Comparison of ENCODE assay signal across 24 mouse cellular contexts in the genomic region with DNA sequence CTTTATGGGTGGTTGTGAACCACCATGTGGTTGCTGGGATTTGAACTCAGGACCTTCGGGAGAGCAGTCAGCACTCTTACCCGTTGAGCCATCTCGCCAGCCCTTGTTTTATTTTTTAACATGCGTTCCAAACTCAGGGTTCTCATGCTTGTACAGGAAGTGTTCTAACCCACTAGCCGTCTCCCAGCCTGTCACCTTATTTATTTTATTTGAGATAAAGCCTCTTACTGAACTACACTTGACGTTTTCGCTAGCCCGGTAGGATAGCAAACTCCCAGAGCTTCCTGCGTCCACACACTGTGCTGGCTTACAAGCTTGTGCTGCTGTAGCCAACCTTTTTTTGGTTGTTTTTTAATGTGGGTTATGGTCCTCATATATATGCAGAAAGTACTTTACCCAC. TPM values are rescaled to one million over a fixed set of nuclear protein-coding genes. Genes with fewer than 3 reads are reported as not detected.
DNase-seq lines count a peak whose midpoint lies in the region; ATAC-seq and TF ChIP-seq lines count a peak whose summit lies in the region.
"Had no signal": no experiment of that assay in that cellular context is flagged by ENCODE, and none has a peak within 500 bp of the region (broad histone marks: within the 10 kb centered on the region; RNA-seq: fewer than 3 reads in every experiment).

No protein-coding gene starts in this region.

- DNase-seq in gastrocnemius, adult 2 months: no peak
- DNase-seq in gastrocnemius, adult 18-20 months (ENCODE audit: low spot score): no peak
- DNase-seq in lung, embryonic 14.5 days: peak; percentile 28
- no peak for DNase-seq in lung, postnatal 4 days
- peak; percentile 53 for DNase-seq in lung, postnatal 0 days (ENCODE audit: low spot score)
- DNase-seq in lung, adult 2 months: no peak
- no peak for DNase-seq in Patski (ENCODE audit: low read depth, low spot score)
- DNase-seq: adrenal gland, adult 8-10 months; adrenal gland, postnatal 14 days; adrenal gland, postnatal 36 days; B cell, adult 2 months; cerebellum, adult 11-12 months; cerebellum, adult 2 months; cerebellum, adult 9-10 months; cerebellum, postnatal 10 days; cerebellum, postnatal 25 days had no signal

- no peaks in the 10 kb centered on the region for H3K27me3 ChIP-seq in lung, embryonic 14.5 days (ENCODE audit: insufficient read depth, low read length)
- H3K27me3 ChIP-seq in lung, postnatal 0 days (replicated peaks; ENCODE audit: insufficient read depth, low read length): no peaks in the 10 kb centered on the region
- no peaks in the 10 kb centered on the region for H3K27me3 ChIP-seq in Patski
- no peaks in the 10 kb centered on the region for H3K27me3 ChIP-seq in midbrain, embryonic 13.5 days
- H3K27me3 ChIP-seq: CH12.LX; embryonic facial prominence, embryonic 12.5 days; forebrain, embryonic 13.5 days; forebrain, embryonic 15.5 days had no signal

- WGBS in lung, embryonic 14.5 days: 21% methylated on average over 9 of the region's 9 CpGs
- 26% methylated on average over 9 of the region's 9 CpGs for WGBS in lung, postnatal 0 days
- 47% methylated on average over 9 of the region's 9 CpGs for WGBS in lung, adult 2 months
- 87% methylated on average over 9 of the region's 9 CpGs for WGBS in midbrain, embryonic 13.5 days

- no peaks in the 10 kb centered on the region for H3K4me1 ChIP-seq in lung, embryonic 14.5 days (ENCODE audit: insufficient read depth)
- H3K4me1 ChIP-seq in lung, postnatal 0 days (ENCODE audit: insufficient read depth, low read depth, low read length): no peaks in the 10 kb centered on the region
- peaks cover 2% of the 10 kb centered on the region; the same call in 1 of the 2 replicates for H3K4me1 ChIP-seq in lung, adult 2 months (ENCODE audit: control insufficient read depth, insufficient read depth, low read length)
- H3K4me1 ChIP-seq in midbrain, embryonic 13.5 days (replicated peaks): 0 out of 2 replicates have a peak, but pooled peaks cover 2% of the 10 kb centered on the region
- H3K4me1 ChIP-seq: embryonic facial prominence, embryonic 10.5 days had no signal

- POLR2A ChIA-PET in Patski (lab: Charles Lee): no interaction called here

- no peak overlapping the region for H3K27ac ChIP-seq in gastrocnemius, adult 2 months
- H3K27ac ChIP-seq in lung, embryonic 14.5 days (ENCODE audit: low read depth): no peak overlapping the region
- H3K27ac ChIP-seq in lung, postnatal 0 days (ENCODE audit: low read length): no peak overlapping the region
- H3K27ac ChIP-seq in midbrain, embryonic 13.5 days: no peak overlapping the region
- H3K27ac ChIP-seq: embryonic facial prominence, embryonic 10.5 days; embryonic facial prominence, embryonic 12.5 days; forebrain, embryonic 13.5 days; forebrain, embryonic 15.5 days had no signal

- 0 out of 2 replicates have a peak, but pooled peaks have one; percentile 2 for TF ChIP-seq CTCF in gastrocnemius, adult 2 months (IDR thresholded peaks at IDR 0.05)
- TF ChIP-seq CTCF in lung, embryonic 14.5 days (IDR thresholded peaks at IDR 0.05; ENCODE audit: low read depth): no peak
- no peak for TF ChIP-seq CTCF in lung, postnatal 0 days (IDR thresholded peaks at IDR 0.05)
- TF ChIP-seq CTCF in lung, adult 2 months (IDR thresholded peaks at IDR 0.05; ENCODE audit: insufficient read depth, low read length): no peak
- TF ChIP-seq CTCF in Patski (IDR thresholded peaks at IDR 0.05): peak; percentile 41

- intact Hi-C loops in gastrocnemius, adult 2 months (cut with DNase I): no loop called here

- TF ChIP-seq EP300 in lung, postnatal 0 days (IDR thresholded peaks at IDR 0.05): no peak

- H3K9ac ChIP-seq in lung, embryonic 14.5 days: no peak overlapping the region
- no peak overlapping the region for H3K9ac ChIP-seq in lung, postnatal 0 days (replicated peaks; ENCODE audit: low read depth)
- no peak overlapping the region for H3K9ac ChIP-seq in midbrain, embryonic 13.5 days (replicated peaks)
- H3K9ac ChIP-seq: embryonic facial prominence, embryonic 12.5 days; forebrain, embryonic 13.5 days; forebrain, embryonic 15.5 days had no signal

- CTCF ChIA-PET in Patski (lab: Charles Lee): interaction anchor here (1.3 to 1.9 kb wide), 2 partner anchors 63 to 128 kb away, joined by 4 read pairs; no protein-coding TSS in a partner anchor

- no peak overlapping the region for H3K4me2 ChIP-seq in lung, embryonic 14.5 days
- H3K4me2 ChIP-seq in lung, postnatal 0 days (replicated peaks; ENCODE audit: low read depth, low read length): no peak overlapping the region
- H3K4me2 ChIP-seq in midbrain, embryonic 13.5 days (replicated peaks): no peak overlapping the region
- H3K4me2 ChIP-seq: embryonic facial prominence, embryonic 12.5 days; forebrain, embryonic 13.5 days; forebrain, embryonic 15.5 days had no signal

- ATAC-seq in lung, embryonic 14.5 days (ENCODE audit: insufficient read depth): no peak; the same call in 1 of the 2 replicates
- ATAC-seq in lung, postnatal 0 days: peak; percentile 62
- no peak for ATAC-seq in Patski
- no peak for ATAC-seq in midbrain, embryonic 13.5 days
- ATAC-seq: CD4-positive, CD25-positive, alpha-beta regulatory T cell, adult 4 months; forebrain, embryonic 13.5 days; forebrain, embryonic 15.5 days had no signal

- TF ChIP-seq POLR2A in lung, adult 2 months (IDR thresholded peaks at IDR 0.05; ENCODE audit: borderline replicate concordance, extremely low read depth, low read depth, low read length): no peak

- no peaks in the 10 kb centered on the region for H3K9me3 ChIP-seq in lung, embryonic 14.5 days (ENCODE audit: low read depth, low read length)
- no peaks in the 10 kb centered on the region for H3K9me3 ChIP-seq in lung, postnatal 0 days (ENCODE audit: low read length)
- no peaks in the 10 kb centered on the region for H3K9me3 ChIP-seq in midbrain, embryonic 13.5 days
- H3K9me3 ChIP-seq: embryonic facial prominence, embryonic 10.5 days; embryonic facial prominence, embryonic 12.5 days; forebrain, embryonic 13.5 days; forebrain, embryonic 15.5 days; G1E had no signal

- no peak overlapping the region for H3K4me3 ChIP-seq in gastrocnemius, adult 2 months
- H3K4me3 ChIP-seq in lung, embryonic 14.5 days (ENCODE audit: low read depth, low read length): no peak overlapping the region
- no peak overlapping the region for H3K4me3 ChIP-seq in lung, postnatal 0 days (ENCODE audit: low read depth, low read length)
- no peak overlapping the region for H3K4me3 ChIP-seq in lung, adult 2 months (replicated peaks; ENCODE audit: extremely low read depth, low read depth, low read length)
- no peak overlapping the region for H3K4me3 ChIP-seq in midbrain, embryonic 13.5 days (replicated peaks)
- H3K4me3 ChIP-seq: embryonic facial prominence, embryonic 10.5 days; embryonic facial prominence, embryonic 12.5 days; forebrain, embryonic 13.5 days; forebrain, embryonic 15.5 days had no signal

- no peaks in the 10 kb centered on the region for H3K36me3 ChIP-seq in lung, embryonic 14.5 days (ENCODE audit: insufficient read depth)
- H3K36me3 ChIP-seq in lung, postnatal 0 days (ENCODE audit: insufficient read depth, low read length): no peaks in the 10 kb centered on the region
- H3K36me3 ChIP-seq in midbrain, embryonic 13.5 days: no peaks in the 10 kb centered on the region
- H3K36me3 ChIP-seq: embryonic facial prominence, embryonic 10.5 days; embryonic facial prominence, embryonic 12.5 days; forebrain, embryonic 15.5 days had no signal

- in situ Hi-C loops in Patski (cut with MboI; ENCODE audit: low pct_unique_long_range_greater_than_20kb): no loop called here

RNA-seq across cellular contexts. Expression of a gene that starts 26.5 kb away (rescaled TPM):
- total RNA-seq in gastrocnemius, adult 2 months (2021): 10 to 100 TPM; 15.1 to 17.1 TPM
- total RNA-seq in gastrocnemius, adult 18-20 months (2021): 10 to 100 TPM; 17.2 to 17.5 TPM
- 13.9 and 14.6 TPM in 2 replicates for polyA plus RNA-seq in lung, embryonic 14.5 days (2014; fragmentation: Nextera tagmentation; extraction: Ambion mirVana)
- polyA plus RNA-seq in lung, postnatal 0 days (2015; fragmentation: Nextera tagmentation; extraction: Ambion mirVana): 14.6 and 18.4 TPM in 2 replicates
- polyA plus RNA-seq in lung, adult 2 months (2012; rRNA removed): 11.1 and 11.5 TPM in 2 replicates
- 15.4 TPM for polyA plus RNA-seq in Patski (2021)
- polyA plus RNA-seq in midbrain, embryonic 13.5 days (2015; fragmentation: Nextera tagmentation; extraction: Ambion mirVana): 46.9 and 48.6 TPM in 2 replicates

RNA-seq across cellular contexts. Expression of a gene that starts 33.5 kb away (rescaled TPM):
- total RNA-seq in gastrocnemius, adult 2 months (2021): 1 to 10 TPM in 1 of 2 experiments, under 1 TPM in 1; 0.98 to 1.1 TPM
- total RNA-seq in gastrocnemius, adult 18-20 months (2021): under 1 TPM; 0.82 to 0.90 TPM
- 5.8 and 5.9 TPM in 2 replicates for polyA plus RNA-seq in lung, embryonic 14.5 days (2014; fragmentation: Nextera tagmentation; extraction: Ambion mirVana)
- 9.9 and 10.1 TPM in 2 replicates for polyA plus RNA-seq in lung, postnatal 0 days (2015; fragmentation: Nextera tagmentation; extraction: Ambion mirVana)
- polyA plus RNA-seq in lung, adult 2 months (2012; rRNA removed): 9.5 and 11.8 TPM in 2 replicates
- not detected for polyA plus RNA-seq in Patski (2021)
- polyA plus RNA-seq in midbrain, embryonic 13.5 days (2015; fragmentation: Nextera tagmentation; extraction: Ambion mirVana): 0.92 and 1.1 TPM in 2 replicates
- total RNA-seq: CH12.LX, G1E had no signal
- polyA plus RNA-seq: G1E had no signal

Comparison
In these comparisons a context has a peak if more than half of its experiments do, and no peak if none do; other contexts are left out.
1. DNase-seq: peak in lung, embryonic 14.5 days (single experiment) and lung, postnatal 0 days (single experiment); none in gastrocnemius, adult 2 months (single experiment), gastrocnemius, adult 18-20 months (single experiment), lung, postnatal 4 days (0 of 2), lung, adult 2 months (single experiment) and Patski (single experiment).
2. CTCF ChIP-seq: peak in gastrocnemius, adult 2 months (single experiment) and Patski (single experiment); none in lung, embryonic 14.5 days (single experiment), lung, postnatal 0 days (single experiment) and lung, adult 2 months (single experiment).